Mouse (Mus musculus) erythroblast, embryonic 14.5 days (primary cell): Measurements from ENCODE around the gene Ccdc28b. TPM values are rescaled to one million over a fixed set of nuclear protein-coding genes. Genes with fewer than 3 reads are reported as not detected.

Source experiments
- H3K27me3 ChIP-seq: 2 replicates; pipeline ENCODE4 v1.6.1; 2012; ENCODE audit warnings: inconsistent platforms; ENCODE audit not compliant: control insufficient read depth
- H3K36me3 ChIP-seq: 2 replicates; pipeline ENCODE4 v1.6.1; 2012; ENCODE audit warnings: mild to moderate bottlenecking, inconsistent platforms; ENCODE audit not compliant: control insufficient read depth
- H3K4me1 ChIP-seq: 2 replicates; pipeline ENCODE4 v1.6.1; 2012; ENCODE audit warnings: inconsistent platforms; ENCODE audit not compliant: control insufficient read depth
- H3K4me3 ChIP-seq: replicated peaks from 2 replicates; pipeline ENCODE3; 2012; ENCODE audit warnings: moderate library complexity, mild to moderate bottlenecking, inconsistent platforms
- H3K9me3 ChIP-seq: 2 replicates; pipeline ENCODE4 v1.6.1; 2012; ENCODE audit warnings: low read length, inconsistent platforms, mixed read lengths; ENCODE audit not compliant: control insufficient read depth
- GATA1 ChIP-seq: IDR thresholded peaks from 2 replicates; pipeline ENCODE4 v1.6.1; 2012; ENCODE audit warnings: low read length, inconsistent platforms, mixed read lengths
- TAL1 ChIP-seq: IDR thresholded peaks from 3 replicates; pipeline ENCODE4 v1.6.1; 2012; ENCODE audit warnings: low read length, inconsistent platforms, mixed read lengths
- polyA plus RNA-seq: library from polyadenylated mRNA; stranded (reverse); fragments of >175 nt; gene quantifications from 2 replicates; pipeline ENCODE4 v1.2.3, GENCODE M21; 2012

Gene Ccdc28b
- polyA plus RNA-seq, 1 experiment, result 0.73 TPM

DNA sequence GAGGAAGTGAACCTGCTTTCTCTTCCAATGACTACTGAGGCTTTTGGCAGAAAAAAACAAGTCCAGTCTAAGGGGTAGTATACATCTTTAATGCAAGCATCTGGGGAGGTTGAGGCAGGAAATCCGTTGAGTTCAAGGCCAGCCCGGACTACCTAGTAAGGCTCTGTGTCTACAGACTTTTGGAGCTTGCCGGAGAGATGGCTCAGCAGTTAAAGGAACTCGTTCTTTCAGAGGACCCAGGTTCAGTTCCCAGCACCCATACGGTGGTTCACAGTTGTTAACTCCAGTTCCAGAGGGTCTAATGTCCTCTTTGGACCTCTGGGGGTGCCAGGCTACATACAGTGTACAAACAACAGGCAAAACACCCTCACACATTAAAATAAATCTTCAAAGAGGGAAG, 5.7 kb downstream of the Ccdc28b start:
- TF ChIP-seq GATA1 (no peak), TAL1 (no peak)
- peak overlapping the region; percentile 73 for H3K4me3 ChIP-seq

DNA sequence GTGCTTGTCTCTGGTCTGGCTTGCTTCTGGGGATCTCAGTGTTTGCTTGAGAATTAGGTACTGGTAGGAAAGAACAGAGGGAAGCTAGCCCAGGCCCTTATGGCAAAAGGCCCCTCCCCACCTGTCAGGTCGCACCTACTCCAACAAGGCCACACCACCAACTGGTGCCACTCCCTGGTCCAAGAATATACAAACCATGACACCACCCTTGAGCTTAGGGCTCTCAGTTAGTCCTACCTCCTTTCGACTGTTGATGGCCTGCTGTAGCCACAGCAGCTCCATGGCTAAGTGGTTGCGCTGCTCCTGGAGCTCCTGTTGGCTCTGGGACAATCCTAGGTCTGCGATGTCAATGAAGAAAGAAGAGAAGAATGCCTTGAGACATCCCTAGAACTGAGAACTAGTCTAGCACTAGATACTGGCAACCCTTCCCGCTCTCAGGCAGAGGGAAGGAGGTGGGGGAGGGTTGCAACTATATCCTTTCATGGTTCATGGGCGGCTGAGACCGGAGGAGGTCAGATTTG, 6.6 kb downstream of the Ccdc28b start:
- H3K36me3 ChIP-seq, result peaks cover 32% of the 10 kb centered on the region
- H3K4me3 ChIP-seq, result no peak overlapping the region
- H3K27me3 ChIP-seq, result no peaks in the 10 kb centered on the region
- peaks cover 48% of the 10 kb centered on the region for H3K4me1 ChIP-seq
- no peak for TF ChIP-seq TAL1
- no peaks in the 10 kb centered on the region for H3K9me3 ChIP-seq

More for the DNA sequence above, 5.7 kb downstream of the Ccdc28b start:
- Histone ChIP-seq H3K36me3 (peaks cover 31% of the 10 kb centered on the region), H3K27me3 (no peaks in the 10 kb centered on the region), H3K9me3 (no peaks in the 10 kb centered on the region), H3K4me1 (peaks cover 57% of the 10 kb centered on the region)

DNA sequence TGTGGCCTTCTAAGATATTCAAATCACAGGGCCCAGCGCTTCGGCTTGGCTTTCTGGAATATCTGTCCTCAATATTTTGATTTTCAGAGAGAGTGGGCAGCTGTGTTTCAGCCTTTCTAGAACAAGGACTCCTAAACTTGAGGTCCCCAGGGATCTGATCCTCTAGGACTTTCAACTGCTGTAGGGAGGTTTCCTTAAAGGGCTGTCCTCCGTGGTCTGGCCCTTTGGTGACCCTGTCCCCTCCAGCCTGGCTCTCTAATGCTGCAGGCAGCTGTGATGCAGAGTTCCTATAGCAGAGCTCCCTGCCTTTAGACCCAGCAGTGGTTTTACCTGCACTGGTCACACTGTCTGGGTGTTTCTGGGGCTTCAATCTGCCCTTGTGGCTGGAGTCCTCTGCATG, 7.1 kb downstream of the Ccdc28b start:
- no peak overlapping the region for H3K4me3 ChIP-seq
- H3K36me3 ChIP-seq, result peaks cover 37% of the 10 kb centered on the region
- no peaks in the 10 kb centered on the region for H3K27me3 ChIP-seq
- TF ChIP-seq GATA1 (no peak), TAL1 (no peak)
- no peaks in the 10 kb centered on the region for H3K9me3 ChIP-seq
- H3K4me1 ChIP-seq, result peaks cover 43% of the 10 kb centered on the region

DNA sequence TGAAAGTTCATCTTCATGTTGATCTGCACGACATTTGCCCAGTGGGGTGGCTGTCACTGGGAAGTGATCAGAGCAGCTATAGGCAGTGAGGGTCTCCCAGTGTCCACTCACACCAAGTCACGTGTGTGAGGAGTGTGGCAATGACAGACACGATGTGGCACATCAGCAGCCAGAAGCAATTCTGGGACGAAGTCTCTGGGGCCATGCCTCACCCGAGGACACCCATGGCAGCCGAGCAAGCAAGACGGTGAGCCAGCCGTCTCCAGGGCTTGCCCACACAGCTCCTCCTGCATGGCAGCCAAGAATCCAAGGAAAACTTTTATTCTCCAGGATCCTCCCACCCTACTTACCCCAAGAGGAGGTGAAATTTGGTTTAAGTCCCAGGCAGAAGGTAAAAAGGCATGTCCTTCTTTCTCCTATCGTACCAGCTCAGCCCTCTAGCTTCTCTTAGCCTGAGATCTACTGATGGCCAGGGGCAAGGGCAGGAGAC, 7.9 kb downstream of the Ccdc28b start:
- peaks cover 43% of the 10 kb centered on the region for H3K36me3 ChIP-seq
- TF ChIP-seq TAL1, result no peak
- no peak for TF ChIP-seq GATA1
- H3K4me1 ChIP-seq, result peaks cover 39% of the 10 kb centered on the region
- no peaks in the 10 kb centered on the region for H3K9me3 ChIP-seq
- H3K27me3 ChIP-seq, result no peaks in the 10 kb centered on the region
- H3K4me3 ChIP-seq, result no peak overlapping the region

DNA sequence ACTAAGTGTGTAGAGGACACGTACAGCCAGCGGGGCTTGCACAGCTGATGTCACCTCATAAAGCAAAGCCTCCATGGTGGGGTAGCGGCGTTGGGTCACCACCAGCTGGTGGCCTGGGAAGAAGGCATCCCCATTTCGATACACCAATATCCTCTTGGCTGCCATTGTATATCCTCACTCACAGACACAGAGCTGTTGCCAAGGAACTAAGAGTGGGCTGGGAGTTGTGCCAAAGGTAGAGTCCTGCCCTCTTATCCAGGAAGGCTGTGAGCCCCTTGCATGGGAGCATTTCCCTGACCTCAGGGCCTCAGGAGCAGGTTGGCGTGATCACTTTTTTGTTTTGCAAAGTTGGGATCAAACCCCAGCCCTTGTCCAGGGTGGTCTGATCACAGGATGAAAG, 9.7 kb downstream of the Ccdc28b start, which contains the start of gene Dcdc2b:
Dcdc2b (minus strand) TSS at position 165 of the 400 bp plus-strand sequence.
- H3K4me3 ChIP-seq, result no peak within 1 kb of the TSS
- no peaks in the 10 kb centered on the region for H3K9me3 ChIP-seq
- no peak for TF ChIP-seq TAL1
- no peak for TF ChIP-seq GATA1
- peaks cover 27% of the 10 kb centered on the region for H3K4me1 ChIP-seq
- H3K36me3 ChIP-seq, result peaks cover 55% of the 10 kb centered on the region
- H3K27me3 ChIP-seq, result no peaks in the 10 kb centered on the region

DNA sequence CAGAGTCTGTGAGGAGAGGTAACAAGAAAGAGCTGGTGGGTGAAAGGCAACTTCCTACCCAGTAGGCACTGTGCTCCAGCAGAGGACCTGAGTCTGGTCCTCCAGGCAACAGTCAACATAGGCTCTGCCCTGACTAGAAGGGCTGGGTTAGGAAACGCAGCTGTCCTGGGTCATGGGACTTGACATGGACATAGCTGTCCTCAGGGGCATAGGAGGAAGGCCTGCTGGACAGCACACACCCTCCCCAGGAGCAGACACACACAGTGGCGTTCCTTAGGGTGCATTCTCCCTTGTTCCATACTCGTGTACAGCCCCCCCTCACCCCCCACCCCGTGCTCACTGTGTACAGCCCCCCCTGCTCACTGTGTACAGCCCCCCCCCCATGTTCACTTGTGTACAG, 13.3 kb downstream of the Ccdc28b start:
- H3K27me3 ChIP-seq, result no peaks in the 10 kb centered on the region
- H3K4me3 ChIP-seq, result no peak overlapping the region
- H3K9me3 ChIP-seq, result no peaks in the 10 kb centered on the region
- TF ChIP-seq GATA1 (no peak), TAL1 (no peak)
- peaks cover 70% of the 10 kb centered on the region for H3K36me3 ChIP-seq
- H3K4me1 ChIP-seq, result peaks cover 21% of the 10 kb centered on the region

DNA sequence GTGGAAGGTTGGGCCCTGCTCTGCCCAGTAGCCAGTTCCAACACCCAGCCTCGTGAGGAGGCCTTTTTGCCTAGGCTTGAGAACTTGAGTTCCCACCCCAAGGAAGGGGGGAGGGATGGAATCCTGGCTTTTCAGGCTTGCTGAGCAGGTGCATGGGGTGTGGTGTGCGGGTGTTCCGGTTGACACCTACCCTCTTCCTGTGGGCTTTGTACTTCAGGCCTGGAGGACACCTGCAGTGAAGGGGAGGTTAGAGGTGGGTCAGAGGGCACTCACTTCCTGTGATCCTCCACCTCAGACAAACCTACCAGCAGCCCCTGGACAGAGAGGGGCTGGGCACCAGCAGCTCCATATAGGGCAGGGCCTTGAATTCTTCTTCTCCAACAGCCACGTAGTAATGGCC, 13.7 kb downstream of the Ccdc28b start:
- Histone ChIP-seq H3K4me1 (peaks cover 21% of the 10 kb centered on the region), H3K27me3 (no peaks in the 10 kb centered on the region), H3K9me3 (no peaks in the 10 kb centered on the region), H3K4me3 (no peak overlapping the region), H3K36me3 (peaks cover 74% of the 10 kb centered on the region)
- TF ChIP-seq GATA1 (no peak), TAL1 (no peak)

DNA sequence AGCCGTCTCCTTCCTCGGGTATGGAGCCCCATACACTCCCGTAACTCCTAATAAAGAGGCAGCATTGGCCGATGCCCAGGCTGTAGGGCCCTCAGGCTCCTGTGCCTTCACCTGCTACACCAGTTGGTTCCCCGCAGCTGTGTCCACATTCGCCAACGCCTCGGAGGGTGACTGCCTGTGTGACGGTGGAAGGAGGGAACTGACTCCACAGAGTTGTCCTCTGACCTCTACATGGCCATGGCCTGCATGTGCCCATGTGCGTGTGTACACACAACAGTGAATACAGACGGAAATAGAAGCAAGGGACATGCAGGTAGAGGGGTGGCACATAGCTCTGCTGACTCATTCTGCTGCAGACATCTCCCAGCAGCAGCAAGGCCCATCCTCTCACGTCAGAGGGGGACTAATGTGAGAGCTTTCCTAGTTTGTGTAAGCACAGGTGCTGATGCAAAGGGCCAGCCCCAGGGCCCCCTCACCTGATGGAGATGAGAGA, 14.6 kb downstream of the Ccdc28b start:
- no peak for TF ChIP-seq GATA1
- no peak for TF ChIP-seq TAL1
- peaks cover 80% of the 10 kb centered on the region for H3K36me3 ChIP-seq
- no peaks in the 10 kb centered on the region for H3K9me3 ChIP-seq
- peaks cover 23% of the 10 kb centered on the region for H3K4me1 ChIP-seq
- H3K4me3 ChIP-seq, result no peak overlapping the region
- H3K27me3 ChIP-seq, result no peaks in the 10 kb centered on the region

DNA sequence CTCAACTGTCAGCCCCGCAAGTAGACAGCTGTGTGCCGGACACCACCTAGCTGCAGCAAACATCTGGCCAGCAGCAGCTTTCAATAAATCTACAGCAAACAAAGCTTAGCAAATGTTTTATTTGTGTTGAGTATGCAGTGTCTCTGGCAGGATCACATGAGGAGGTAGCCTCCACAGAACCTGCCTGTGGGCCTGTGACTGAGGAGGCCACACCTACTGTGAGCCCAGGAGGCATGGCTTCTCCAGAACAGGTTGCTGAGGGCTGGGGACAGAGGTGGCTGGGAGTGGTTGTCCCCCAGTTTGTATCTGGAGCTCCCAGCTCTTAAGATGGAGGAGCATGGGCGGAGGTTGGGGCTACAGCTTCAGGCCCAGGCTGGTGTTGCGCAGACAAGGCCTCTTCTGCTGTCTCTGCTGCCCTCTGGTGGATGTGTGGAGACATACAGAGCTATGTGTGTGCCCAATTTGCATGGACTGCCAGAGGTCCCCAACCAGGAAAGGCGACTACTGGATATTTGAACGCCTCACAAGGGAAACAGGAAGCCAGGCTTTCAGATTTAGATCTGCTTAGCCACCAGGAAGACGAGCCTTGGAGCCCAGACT, 15.2 kb downstream of the Ccdc28b start:
- H3K4me1 ChIP-seq, result peaks cover 26% of the 10 kb centered on the region
- H3K9me3 ChIP-seq, result no peaks in the 10 kb centered on the region
- peaks cover 82% of the 10 kb centered on the region for H3K36me3 ChIP-seq
- no peaks in the 10 kb centered on the region for H3K27me3 ChIP-seq
- no peak overlapping the region for H3K4me3 ChIP-seq
- no peak for TF ChIP-seq GATA1
- no peak for TF ChIP-seq TAL1
